Mouse (Mus musculus): ENCODE measurements around the gene Ctnnb1. TPM values are rescaled to one million over a fixed set of nuclear protein-coding genes. Genes with fewer than 3 reads are reported as not detected.

The Ctnnb1 gene
- polyA plus RNA-seq, 1 experiment from 2014 or later = 383 TPM

GRCm38 (mm10) chr9:120985524-120985923, 56.5 kb downstream of the Ctnnb1 start:
- H3K4me3 ChIP-seq (ENCODE audit: low read depth, low read length) = no peak overlapping the region
- no peak overlapping the region for H3K9ac ChIP-seq (replicated peaks; ENCODE audit: low read depth)
- TF ChIP-seq EP300 (IDR thresholded peaks at IDR 0.05) (no peak), CTCF (IDR thresholded peaks at IDR 0.05) (no peak)
- no peak for ATAC-seq
- no peaks in the 10 kb centered on the region for H3K36me3 ChIP-seq (ENCODE audit: insufficient read depth, low read length)
- 97% methylated on average over 5 of the region's 5 CpGs for WGBS
- H3K4me2 ChIP-seq (replicated peaks; ENCODE audit: low read depth, low read length) = no peak overlapping the region
- no peaks in the 10 kb centered on the region for H3K27me3 ChIP-seq (replicated peaks; ENCODE audit: insufficient read depth, low read length)
- no peaks in the 10 kb centered on the region for H3K9me3 ChIP-seq (ENCODE audit: low read length)
- H3K4me1 ChIP-seq (ENCODE audit: insufficient read depth, low read depth, low read length) = peaks cover 3% of the 10 kb centered on the region; the same call in 1 of the 2 replicates
- no peak overlapping the region for H3K27ac ChIP-seq (ENCODE audit: low read length)
- DNase-seq (ENCODE audit: low spot score) = no peak

- H3K4me1 ChIP-seq (ENCODE audit: insufficient read depth, low read depth, low read length) = peaks cover 3% of the 10 kb centered on the region; the same call in 1 of the 2 replicates
- TF ChIP-seq EP300 (IDR thresholded peaks at IDR 0.05) (no peak), CTCF (IDR thresholded peaks at IDR 0.05) (no peak)
- H3K27me3 ChIP-seq (replicated peaks; ENCODE audit: insufficient read depth, low read length) = no peaks in the 10 kb centered on the region
- H3K9ac ChIP-seq (replicated peaks; ENCODE audit: low read depth) = no peak overlapping the region
- H3K4me3 ChIP-seq (ENCODE audit: low read depth, low read length) = no peak overlapping the region
- H3K36me3 ChIP-seq (ENCODE audit: insufficient read depth, low read length) = no peaks in the 10 kb centered on the region
- H3K27ac ChIP-seq (ENCODE audit: low read length) = no peak overlapping the region
- no peaks in the 10 kb centered on the region for H3K9me3 ChIP-seq (ENCODE audit: low read length)
- no peak overlapping the region for H3K4me2 ChIP-seq (replicated peaks; ENCODE audit: low read depth, low read length)
- no peak for ATAC-seq
- DNase-seq (ENCODE audit: low spot score) = no peak
- 91% methylated on average over 3 of the region's 3 CpGs for WGBS
Observed at GRCm38 (mm10) chr9:120986255-120986654, 57.2 kb downstream of the Ctnnb1 start.

GRCm38 (mm10) chr9:120986994-120987393, 58.0 kb downstream of the Ctnnb1 start:
- ATAC-seq = no peak

DNA sequence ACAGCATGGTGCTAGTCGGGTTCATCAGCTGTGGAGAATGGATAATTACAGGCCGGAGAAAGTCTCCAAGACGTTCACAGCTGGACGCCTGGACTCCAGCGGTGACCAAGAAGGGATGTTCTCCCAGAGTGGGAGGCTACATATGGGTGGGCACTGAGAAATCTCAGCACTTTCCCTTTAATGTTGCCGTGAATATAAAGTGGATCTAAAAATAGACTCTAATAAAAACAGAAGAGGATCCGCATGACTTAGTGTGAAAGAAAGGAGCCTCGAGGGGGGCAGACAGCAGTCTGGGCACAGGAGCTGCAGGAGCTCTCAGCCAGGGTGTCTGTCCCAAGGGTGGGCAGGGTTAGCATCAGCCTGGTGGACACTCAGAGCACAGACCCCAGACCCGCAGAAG, 59.1 kb downstream of the Ctnnb1 start:
- no peaks in the 10 kb centered on the region for H3K36me3 ChIP-seq (ENCODE audit: insufficient read depth, low read length)
- DNase-seq (ENCODE audit: low spot score) (no peak), ATAC-seq (no peak)
- no peak overlapping the region for H3K4me3 ChIP-seq (ENCODE audit: low read depth, low read length)
- WGBS = 43% methylated on average over 9 of the region's 9 CpGs
- peaks cover 3% of the 10 kb centered on the region; the same call in 1 of the 2 replicates for H3K4me1 ChIP-seq (ENCODE audit: insufficient read depth, low read depth, low read length)
- no peak overlapping the region for H3K4me2 ChIP-seq (replicated peaks; ENCODE audit: low read depth, low read length)
- no peak overlapping the region for H3K27ac ChIP-seq (ENCODE audit: low read length)
- H3K9me3 ChIP-seq (ENCODE audit: low read length) = no peaks in the 10 kb centered on the region
- TF ChIP-seq EP300 (IDR thresholded peaks at IDR 0.05) = no peak
- TF ChIP-seq CTCF (IDR thresholded peaks at IDR 0.05) = no peak
- no peaks in the 10 kb centered on the region for H3K27me3 ChIP-seq (replicated peaks; ENCODE audit: insufficient read depth, low read length)
- no peak overlapping the region for H3K9ac ChIP-seq (replicated peaks; ENCODE audit: low read depth)

More at GRCm38 (mm10) chr9:120986994-120987393, 58.0 kb downstream of the Ctnnb1 start:
- Histone ChIP-seq H3K27me3 (replicated peaks; ENCODE audit: insufficient read depth, low read length) (no peaks in the 10 kb centered on the region), H3K9ac (replicated peaks; ENCODE audit: low read depth) (no peak overlapping the region), H3K9me3 (ENCODE audit: low read length) (no peaks in the 10 kb centered on the region), H3K4me3 (ENCODE audit: low read depth, low read length) (no peak overlapping the region), H3K4me1 (ENCODE audit: insufficient read depth, low read depth, low read length) (peaks cover 3% of the 10 kb centered on the region; the same call in 1 of the 2 replicates), H3K36me3 (ENCODE audit: insufficient read depth, low read length) (no peaks in the 10 kb centered on the region), H3K27ac (ENCODE audit: low read length) (no peak overlapping the region), H3K4me2 (replicated peaks; ENCODE audit: low read depth, low read length) (no peak overlapping the region)
- TF ChIP-seq CTCF (IDR thresholded peaks at IDR 0.05) = no peak
- no peak for TF ChIP-seq EP300 (IDR thresholded peaks at IDR 0.05)
- no peak for DNase-seq (ENCODE audit: low spot score)
- 44% methylated on average over 4 of the region's 4 CpGs for WGBS

DNA sequence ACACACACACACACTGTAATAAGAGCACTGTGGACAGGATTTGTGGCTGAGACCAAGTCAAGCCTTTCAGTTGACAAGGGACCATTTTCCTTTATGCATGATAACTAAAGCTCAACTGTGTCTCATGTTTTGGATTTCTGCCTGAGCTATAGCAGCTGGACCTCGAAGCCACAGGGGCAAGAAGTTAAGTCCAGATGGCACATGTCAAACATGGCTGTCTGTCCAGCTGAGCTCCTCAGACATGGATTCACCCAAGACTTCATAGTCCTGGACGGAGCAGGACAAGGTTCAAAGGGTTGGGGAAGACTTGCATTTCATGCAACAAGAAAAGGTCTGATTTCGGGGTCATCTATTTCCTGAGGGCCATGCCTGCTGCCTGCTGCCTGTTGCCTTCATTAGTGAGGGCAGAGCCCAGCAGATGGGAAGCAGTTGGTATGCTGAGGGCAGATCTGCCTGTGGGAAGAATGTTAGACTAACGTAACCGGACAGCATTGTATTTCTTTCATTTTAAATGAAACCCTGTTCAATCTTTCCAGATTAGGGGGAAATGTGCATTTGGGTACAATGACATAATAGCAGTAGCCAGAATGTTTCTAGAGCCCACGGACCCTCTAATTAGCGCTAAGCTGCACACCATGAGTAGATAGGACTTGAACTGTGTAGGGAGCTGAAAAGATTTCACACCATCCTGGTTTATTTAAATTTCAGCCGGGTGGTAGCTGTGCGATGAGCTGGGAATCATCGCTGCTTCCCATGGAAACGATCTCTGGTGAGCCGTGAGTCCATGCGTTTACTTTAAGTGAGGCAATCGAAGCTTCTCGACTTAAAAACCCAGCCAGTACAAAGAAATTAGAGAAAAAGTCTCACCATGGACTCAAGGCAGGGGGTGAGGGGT, 61.0 kb downstream of the Ctnnb1 start:
- Histone ChIP-seq H3K27ac (ENCODE audit: low read length) (no peak overlapping the region), H3K4me3 (ENCODE audit: low read depth, low read length) (no peak overlapping the region), H3K9ac (replicated peaks; ENCODE audit: low read depth) (no peak overlapping the region), H3K4me2 (replicated peaks; ENCODE audit: low read depth, low read length) (no peak overlapping the region), H3K4me1 (ENCODE audit: insufficient read depth, low read depth, low read length) (peaks cover 3% of the 10 kb centered on the region; the same call in 1 of the 2 replicates), H3K27me3 (replicated peaks; ENCODE audit: insufficient read depth, low read length) (no peaks in the 10 kb centered on the region), H3K9me3 (ENCODE audit: low read length) (no peaks in the 10 kb centered on the region), H3K36me3 (ENCODE audit: insufficient read depth, low read length) (no peaks in the 10 kb centered on the region)
- WGBS = 56% methylated on average over 15 of the region's 15 CpGs
- no peak for TF ChIP-seq CTCF (IDR thresholded peaks at IDR 0.05)
- TF ChIP-seq EP300 (IDR thresholded peaks at IDR 0.05) = no peak
- peak; percentile 67; the same call in 1 of the 2 replicates for ATAC-seq
- DNase-seq (ENCODE audit: low spot score) = peak; percentile 43

DNA sequence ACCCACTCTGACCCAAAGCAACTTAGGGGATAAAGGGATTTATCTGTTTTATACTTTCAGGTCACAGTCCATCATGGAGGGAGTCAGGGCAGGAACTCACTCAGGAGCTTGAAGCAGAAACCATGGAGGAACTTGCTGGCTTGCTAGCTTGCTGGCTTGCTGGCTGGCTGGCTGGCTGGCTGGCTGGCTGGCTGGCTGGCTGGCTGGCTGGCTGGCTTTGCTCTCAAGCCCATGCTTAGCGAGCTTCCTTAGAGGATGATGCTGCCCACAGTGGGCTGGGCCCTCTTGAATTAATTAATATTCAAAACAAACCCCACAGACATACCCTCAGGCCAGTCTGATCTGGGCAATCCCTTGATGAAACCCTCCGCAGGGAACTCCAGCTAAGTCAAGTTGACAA, 62.8 kb downstream of the Ctnnb1 start:
- H3K36me3 ChIP-seq (ENCODE audit: insufficient read depth, low read length) = no peaks in the 10 kb centered on the region
- H3K4me3 ChIP-seq (ENCODE audit: low read depth, low read length) = no peak overlapping the region
- peaks cover 3% of the 10 kb centered on the region; the same call in 1 of the 2 replicates for H3K4me1 ChIP-seq (ENCODE audit: insufficient read depth, low read depth, low read length)
- H3K4me2 ChIP-seq (replicated peaks; ENCODE audit: low read depth, low read length) = no peak overlapping the region
- no peak overlapping the region for H3K9ac ChIP-seq (replicated peaks; ENCODE audit: low read depth)
- no peaks in the 10 kb centered on the region for H3K9me3 ChIP-seq (ENCODE audit: low read length)
- ATAC-seq = no peak
- H3K27me3 ChIP-seq (replicated peaks; ENCODE audit: insufficient read depth, low read length) = no peaks in the 10 kb centered on the region
- TF ChIP-seq EP300 (IDR thresholded peaks at IDR 0.05) = no peak
- no peak for TF ChIP-seq CTCF (IDR thresholded peaks at IDR 0.05)
- no peak for DNase-seq (ENCODE audit: low spot score)
- no peak overlapping the region for H3K27ac ChIP-seq (ENCODE audit: low read length)
- 67% methylated on average over 2 of the region's 2 CpGs for WGBS
